Mouse (Mus musculus) liver (tissue): ENCODE data around the gene Iqcn.

Source experiments
- DNase-seq: peaks from one replicate; pipeline ENCODE4 v3.0.0-alpha.2; 2020; ENCODE audit warnings: mixed read lengths

Iqcn gene

GRCm38 (mm10) chr8:70703287-70703686 lies at the start of gene Iqcn:
Gene Iqcn, plus strand, starts transcription at chr8:70703457.
- no peak for DNase-seq

GRCm38 (mm10) chr8:70654121-70654520 lies 49.1 kb upstream of the Iqcn start:
- DNase-seq, result no peak

- DNase-seq, result no peak
These were observed 47.8 kb upstream of the Iqcn start for GRCm38 (mm10) chr8:70655469-70655868.

- DNase-seq, result no peak
These were observed 47.0 kb upstream of the Iqcn start for GRCm38 (mm10) chr8:70656193-70656790.

GRCm38 (mm10) chr8:70657214-70657613 lies 46.0 kb upstream of the Iqcn start:
- no peak for DNase-seq

- DNase-seq, result no peak
These were observed 45.5 kb upstream of the Iqcn start for GRCm38 (mm10) chr8:70657739-70658138.

- no peak for DNase-seq
These were observed 44.2 kb upstream of the Iqcn start for GRCm38 (mm10) chr8:70658897-70659603.

GRCm38 (mm10) chr8:70659604-70660272 lies 43.5 kb upstream of the Iqcn start:
- DNase-seq, result peak; percentile 97

GRCm38 (mm10) chr8:70660273-70660725 lies 43.0 kb upstream of the Iqcn start, which contains the start of gene Pgpep1:
Gene Pgpep1, minus strand, starts transcription at chr8:70660388.
- peak; percentile 73 for DNase-seq

- DNase-seq, result no peak
These were observed 39.6 kb upstream of the Iqcn start for GRCm38 (mm10) chr8:70663691-70664090.

GRCm38 (mm10) chr8:70664631-70665030 lies 38.6 kb upstream of the Iqcn start:
- DNase-seq, result no peak

GRCm38 (mm10) chr8:70665599-70665998 lies 37.7 kb upstream of the Iqcn start:
- DNase-seq, result no peak

- peak; percentile 54 for DNase-seq
These were observed 36.2 kb upstream of the Iqcn start for GRCm38 (mm10) chr8:70667071-70667470.

- DNase-seq, result no peak
These were observed 31.5 kb upstream of the Iqcn start for GRCm38 (mm10) chr8:70671615-70672324.

- no peak for DNase-seq
These were observed 30.8 kb upstream of the Iqcn start for GRCm38 (mm10) chr8:70672325-70673078.

GRCm38 (mm10) chr8:70673079-70673856 lies 30.0 kb upstream of the Iqcn start, which contains the start of gene Lsm4:
Gene Lsm4, plus strand, starts transcription at chr8:70673248.
- DNase-seq, result peak; percentile 97

- DNase-seq, result no peak
These were observed 29.1 kb upstream of the Iqcn start for GRCm38 (mm10) chr8:70674109-70674508.

- DNase-seq, result peak; percentile 71
These were observed 28.5 kb upstream of the Iqcn start for GRCm38 (mm10) chr8:70674716-70675115.

GRCm38 (mm10) chr8:70675336-70675735 lies 27.9 kb upstream of the Iqcn start:
- no peak for DNase-seq

- peak; percentile 69 for DNase-seq
These were observed 25.7 kb upstream of the Iqcn start for GRCm38 (mm10) chr8:70677451-70678080.

GRCm38 (mm10) chr8:70678679-70679078 lies 24.6 kb upstream of the Iqcn start:
- DNase-seq, result no peak
